Mouse (Mus musculus) olfactory bulb, adult 2 months (tissue): Measurements from ENCODE around the gene Acads.

ENCODE experiments used
- CTCF ChIP-seq: fragments of 200-500 bp; IDR thresholded peaks from 2 replicates; pipeline ENCODE4 v1.5.1; 2012; ENCODE audit warnings: low read depth, mild to moderate bottlenecking, low read length, moderate library complexity; ENCODE audit not compliant: insufficient read depth
- POLR2A ChIP-seq: fragments of 200-500 bp; IDR thresholded peaks from 2 replicates; pipeline ENCODE4 v1.6.1; 2012; ENCODE audit warnings: mild to moderate bottlenecking, low read depth, low read length, moderate library complexity; ENCODE audit not compliant: insufficient read depth

DNA sequence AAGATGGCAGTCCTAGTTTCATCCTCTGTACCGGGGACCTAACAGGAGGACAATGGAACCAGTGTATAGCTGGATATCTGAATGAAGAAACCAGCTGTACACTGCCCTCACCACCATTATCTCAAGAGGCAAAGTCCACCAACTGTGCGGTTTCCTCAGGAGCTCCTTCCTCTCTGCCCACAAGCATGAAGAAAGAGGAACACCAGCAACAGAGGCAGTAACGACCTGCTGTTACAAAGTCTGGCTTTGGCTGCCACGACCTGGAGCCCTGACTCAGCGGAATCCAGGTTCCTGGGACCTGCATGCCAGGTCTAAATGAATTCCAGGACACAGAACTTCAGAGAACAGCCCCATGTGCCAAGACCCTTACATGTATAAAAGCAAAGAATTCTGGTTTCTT is 36.7 kb upstream of the Acads start:
- TF ChIP-seq CTCF: no peak
- TF ChIP-seq POLR2A: no peak
